Mouse (Mus musculus): ENCODE measurements around the gene Cdk4.

DNA sequence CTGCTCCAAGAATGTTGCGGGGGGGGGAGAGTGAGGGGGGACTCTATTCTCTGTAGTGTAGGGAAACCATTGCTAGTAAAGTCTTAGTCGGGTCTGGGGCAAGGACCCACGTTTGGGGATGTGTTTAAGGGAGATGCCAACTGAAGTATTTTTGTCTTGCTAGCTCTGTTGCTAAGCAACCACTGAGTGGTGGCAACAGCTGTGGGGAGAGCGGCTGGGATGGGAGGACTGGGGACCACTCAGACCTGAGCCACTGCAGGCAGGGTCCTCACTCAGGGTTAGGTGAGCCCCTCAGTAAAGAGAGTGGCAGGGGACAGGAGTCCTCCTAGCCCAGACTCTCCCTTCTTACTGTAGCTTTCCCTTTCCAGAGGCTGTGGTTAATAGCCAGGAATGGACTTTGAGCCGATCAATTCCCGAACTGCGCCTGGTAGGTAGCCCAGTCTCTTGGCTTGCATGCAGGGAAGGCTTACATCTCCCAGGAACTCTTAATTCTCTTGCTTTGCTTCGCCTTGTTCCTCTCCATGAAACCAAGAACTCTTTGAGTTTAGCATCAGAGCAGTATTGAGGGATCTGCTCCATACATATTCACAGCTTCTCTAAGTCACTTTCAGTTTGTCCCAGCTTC, 18.8 kb downstream of the Cdk4 start:
- TF ChIP-seq CTCF (IDR thresholded peaks at IDR 0.05; ENCODE audit: borderline replicate concordance, insufficient read depth, low read depth, low read length): no peak
- no peak for TF ChIP-seq POLR2A (IDR thresholded peaks at IDR 0.05; ENCODE audit: borderline replicate concordance, insufficient read depth, low read length)

All from cerebellum, adult 2 months (tissue).